Mouse (Mus musculus) limb, embryonic 14.5 days (tissue): Measurements from ENCODE around the gene Pamr1. TPM values are rescaled to one million over a fixed set of nuclear protein-coding genes. Genes with fewer than 3 reads are reported as not detected.

Experiments
- ATAC-seq: fragments of 200-750 bp; cut with Nextera tagmentation; 2 replicates; pipeline ENCODE4 v1.8.0; 2017; ENCODE audit warnings: low read depth, moderate number of reproducible peaks, moderate TSS enrichment; ENCODE audit not compliant: low FRiP score
- DNase-seq: peaks from one replicate; pipeline ENCODE4 v3.0.0-alpha.2; 2015; ENCODE audit warnings: low spot score
- H3K27ac ChIP-seq: fragments of 300-500 bp; sonication (generic); replicated peaks from 2 replicates; pipeline ENCODE4 v1.5.1; 2014; ENCODE audit warnings: low read depth, mild to moderate bottlenecking, low read length, moderate library complexity, mixed read lengths
- H3K27me3 ChIP-seq: fragments of 300-500 bp; sonication (generic); 2 replicates; pipeline ENCODE4 v1.6.1; 2014; ENCODE audit warnings: low read length, mixed read lengths; ENCODE audit not compliant: control insufficient read depth, insufficient read depth
- H3K36me3 ChIP-seq: fragments of 300-500 bp; sonication (generic); 2 replicates; pipeline ENCODE4 v1.6.1; 2014; ENCODE audit warnings: mild to moderate bottlenecking, low read length, moderate library complexity, mixed read lengths; ENCODE audit not compliant: control insufficient read depth, insufficient read depth
- H3K4me1 ChIP-seq: fragments of 300-500 bp; sonication (generic); 2 replicates; pipeline ENCODE4 v1.6.1; 2014; ENCODE audit warnings: antibody characterized with exemption, low read length, mixed read lengths; ENCODE audit not compliant: control insufficient read depth, insufficient read depth
- H3K4me2 ChIP-seq: fragments of 300-500 bp; sonication (generic); replicated peaks from 2 replicates; pipeline ENCODE4 v1.6.1; 2014; ENCODE audit warnings: low read depth, mild to moderate bottlenecking, low read length, moderate library complexity; ENCODE audit not compliant: severe bottlenecking
- H3K4me3 ChIP-seq: fragments of 300-500 bp; sonication (generic); replicated peaks from 2 replicates; pipeline ENCODE4 v1.5.1; 2014; ENCODE audit warnings: low read length
- H3K9ac ChIP-seq: fragments of 300-500 bp; sonication (generic); 2 replicates; pipeline ENCODE4 v1.6.1; 2014; ENCODE audit warnings: mild to moderate bottlenecking, low read depth, low read length, moderate library complexity; ENCODE audit not compliant: severe bottlenecking
- H3K9me3 ChIP-seq: fragments of 300-500 bp; sonication (generic); 2 replicates; pipeline ENCODE4 v1.6.1; 2016; ENCODE audit warnings: low read length; ENCODE audit not compliant: control insufficient read depth
- POLR2A ChIP-seq: fragments of 200-500 bp; IDR thresholded peaks from 2 replicates; pipeline ENCODE4 v1.8.0; 2012; ENCODE audit warnings: inconsistent platforms, mild to moderate bottlenecking, moderate library complexity, borderline replicate concordance; ENCODE audit not compliant: insufficient read depth, insufficient read length; ENCODE audit errors: extremely low read depth
- WGBS: fragments of 180-500 bp; shearing (Covaris S2); extraction: QIAGEN DNeasy Blood & Tissue Kit; methylation state at CpG from one replicate; pipeline ENCODE4 v1.1.7; 2014; 5-methylcytosine and 5-hydroxymethylcytosine counted together
- polyA plus RNA-seq, 2 experiments: library from polyadenylated mRNA; depleted of rRNA in 1 of 2; stranded (reverse) in 1 of 2; unstranded in 1 of 2; fragments of >200 nt; fragmentation: Nextera tagmentation in 1 of 2; extraction: Ambion mirVana in 1 of 2; gene quantifications; 2 replicates each; pipeline versions ENCODE4 v1.2.1 to v1.2.3; 2012 to 2014

The Pamr1 gene
- polyA plus RNA-seq, 2 experiments, result 58.9 to 70.8 TPM

GRCm38 (mm10) chr2:102638140-102638539 is 88.3 kb downstream of the Pamr1 start:
- no peak for ATAC-seq
- DNase-seq, result no peak

GRCm38 (mm10) chr2:102638690-102639089 is 88.9 kb downstream of the Pamr1 start:
- no peak overlapping the region for H3K4me2 ChIP-seq
- no peaks in the 10 kb centered on the region for H3K9me3 ChIP-seq
- no peak overlapping the region for H3K27ac ChIP-seq
- TF ChIP-seq POLR2A, result no peak
- no peaks in the 10 kb centered on the region for H3K4me1 ChIP-seq
- no peak overlapping the region for H3K4me3 ChIP-seq
- ATAC-seq (no peak), DNase-seq (no peak)
- no peak overlapping the region for H3K9ac ChIP-seq
- no peaks in the 10 kb centered on the region for H3K36me3 ChIP-seq
- H3K27me3 ChIP-seq, result no peaks in the 10 kb centered on the region
- WGBS, result 51% methylated on average over 2 of the region's 2 CpGs

More at GRCm38 (mm10) chr2:102638140-102638539, 88.3 kb downstream of the Pamr1 start:
- H3K9me3 ChIP-seq, result no peaks in the 10 kb centered on the region
- no peak for TF ChIP-seq POLR2A
- H3K4me2 ChIP-seq, result no peak overlapping the region
- H3K27ac ChIP-seq, result no peak overlapping the region
- no peaks in the 10 kb centered on the region for H3K36me3 ChIP-seq
- H3K9ac ChIP-seq, result no peak overlapping the region
- 57% methylated on average over 5 of the region's 5 CpGs for WGBS
- H3K27me3 ChIP-seq, result no peaks in the 10 kb centered on the region
- no peaks in the 10 kb centered on the region for H3K4me1 ChIP-seq
- no peak overlapping the region for H3K4me3 ChIP-seq

- H3K9ac ChIP-seq, result no peak overlapping the region
- DNase-seq (no peak), ATAC-seq (no peak)
- 72% methylated on average over 10 of the region's 10 CpGs for WGBS
- no peak overlapping the region for H3K4me3 ChIP-seq
- H3K9me3 ChIP-seq, result no peaks in the 10 kb centered on the region
- no peaks in the 10 kb centered on the region for H3K27me3 ChIP-seq
- H3K36me3 ChIP-seq, result no peaks in the 10 kb centered on the region
- peaks cover 5% of the 10 kb centered on the region for H3K4me1 ChIP-seq
- no peak for TF ChIP-seq POLR2A
- H3K4me2 ChIP-seq, result no peak overlapping the region
- no peak overlapping the region for H3K27ac ChIP-seq
These were observed 99.2 kb downstream of the Pamr1 start for GRCm38 (mm10) chr2:102648845-102649500.

DNA sequence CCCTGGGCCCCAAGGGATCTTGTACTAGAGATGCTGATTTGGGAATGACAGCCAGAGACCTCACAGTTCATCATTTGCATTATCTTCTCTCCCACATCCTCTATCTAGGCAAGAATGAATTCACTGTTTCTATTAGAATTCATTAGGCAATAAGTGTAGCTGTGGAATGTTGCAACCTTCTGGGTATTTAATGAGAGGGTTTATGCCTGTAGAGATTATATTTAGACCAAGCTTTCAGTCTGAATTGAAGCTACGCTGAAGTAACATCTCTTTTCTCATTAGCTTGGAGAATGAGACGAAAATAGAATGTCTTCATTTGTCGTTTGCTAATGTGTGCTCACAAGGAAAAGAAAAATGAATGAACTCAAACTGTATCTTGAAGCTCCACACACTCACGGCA is 100.5 kb downstream of the Pamr1 start:
- Histone ChIP-seq H3K4me1 (peaks cover 5% of the 10 kb centered on the region), H3K27me3 (no peaks in the 10 kb centered on the region), H3K4me3 (no peak overlapping the region), H3K9ac (no peak overlapping the region), H3K9me3 (no peaks in the 10 kb centered on the region), H3K27ac (no peak overlapping the region), H3K36me3 (no peaks in the 10 kb centered on the region), H3K4me2 (no peak overlapping the region)
- TF ChIP-seq POLR2A, result no peak
- 87% methylated on average over 4 of the region's 4 CpGs for WGBS
- no peak for DNase-seq
- no peak for ATAC-seq

DNA sequence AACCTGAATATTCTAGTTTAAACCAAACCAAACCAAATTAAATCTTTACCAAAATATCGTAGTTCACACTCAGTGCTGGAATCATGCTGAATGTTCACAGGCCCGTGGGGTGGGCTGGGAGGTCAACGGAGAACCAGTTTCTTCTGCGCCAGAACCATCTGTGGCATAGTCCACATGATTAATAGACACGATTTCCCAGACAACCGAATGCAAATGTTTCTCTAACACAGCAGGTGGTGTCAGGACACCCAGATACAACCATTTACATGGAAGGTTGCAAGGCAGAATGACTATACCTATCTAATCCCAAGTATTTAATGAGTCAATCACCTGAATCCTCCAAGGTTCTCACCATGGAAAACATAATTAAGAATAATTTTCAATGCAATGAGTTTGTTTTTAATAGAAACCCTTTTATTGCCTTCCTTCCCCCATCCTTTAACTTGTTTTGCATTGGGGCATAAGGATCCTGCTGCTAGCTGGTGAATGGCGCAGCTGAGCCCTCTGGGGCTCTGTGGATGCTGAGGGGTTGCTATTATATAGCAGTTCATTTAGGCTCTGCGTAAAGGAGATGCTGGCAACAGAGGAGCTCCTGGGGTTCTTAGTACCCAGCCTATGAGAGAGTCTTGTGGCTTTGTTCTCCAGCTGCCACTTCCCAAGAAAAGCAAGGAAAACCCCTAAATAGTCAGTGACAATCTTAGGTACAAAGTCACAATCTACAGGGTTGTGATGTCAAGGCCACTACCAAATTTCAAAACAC is 106.3 kb downstream of the Pamr1 start:
- no peak for DNase-seq
- no peak overlapping the region for H3K27ac ChIP-seq
- no peak overlapping the region for H3K9ac ChIP-seq
- H3K4me1 ChIP-seq, result peaks cover 5% of the 10 kb centered on the region; the same call in 1 of the 2 replicates
- H3K4me3 ChIP-seq, result no peak overlapping the region
- ATAC-seq, result no peak
- no peak for TF ChIP-seq POLR2A
- WGBS, result 63% methylated on average over 8 of the region's 8 CpGs
- H3K36me3 ChIP-seq, result no peaks in the 10 kb centered on the region
- H3K4me2 ChIP-seq, result no peak overlapping the region
- no peaks in the 10 kb centered on the region for H3K9me3 ChIP-seq
- peaks cover 44% of the 10 kb centered on the region for H3K27me3 ChIP-seq
